Mouse (Mus musculus): ENCODE results near the gene Cers2. TPM values are rescaled to one million over a fixed set of nuclear protein-coding genes. Genes with fewer than 3 reads are reported as not detected.

Gene Cers2
- total and polyA plus RNA-seq, 3 experiments: 134 to 357 (median 307) TPM

DNA sequence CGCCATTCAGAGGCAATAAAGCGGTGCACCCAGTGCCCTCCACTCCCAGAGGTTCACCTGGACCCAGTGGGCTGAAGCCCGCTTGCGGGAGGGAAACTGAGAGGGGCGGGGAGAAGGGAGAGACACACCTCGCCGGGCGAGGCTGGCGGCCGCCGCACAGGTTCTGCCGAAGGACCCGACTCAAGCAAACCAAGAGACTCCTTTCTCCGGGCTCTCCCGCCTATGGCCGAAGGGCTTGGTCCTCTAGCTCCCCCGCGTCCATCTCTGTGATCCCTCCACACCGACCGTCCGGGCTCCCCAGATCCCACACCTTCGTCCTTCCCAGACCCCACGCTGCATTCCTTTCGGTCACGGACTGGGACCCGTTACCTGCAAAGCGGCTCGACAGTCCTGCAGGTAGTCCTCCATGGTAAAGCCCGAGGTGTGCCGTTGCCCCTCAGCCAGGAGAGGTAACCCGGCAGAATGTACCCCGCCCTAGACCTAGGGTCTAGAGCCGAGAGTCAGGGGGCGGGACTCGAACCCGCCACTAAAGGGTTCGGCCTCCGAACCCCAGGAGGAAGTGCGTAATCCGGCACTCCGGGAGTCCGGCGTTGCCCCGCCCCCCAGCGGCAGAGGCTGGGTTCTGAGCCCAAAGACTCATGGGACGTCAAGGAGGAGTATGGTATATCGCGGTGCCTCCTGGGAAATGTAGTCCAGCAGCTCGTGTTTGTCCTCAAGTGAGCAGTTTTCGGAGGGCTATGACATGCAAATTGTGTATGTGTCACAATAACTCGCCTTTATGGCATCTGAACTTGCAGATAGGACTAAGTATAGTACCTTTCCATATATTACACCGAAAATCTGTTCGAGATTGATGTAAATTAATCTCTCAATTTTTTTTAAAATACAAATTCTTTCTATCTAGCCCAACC, 33.1 kb upstream of the Cers2 start, which contains the start of the genes Mindy1 and Prune1:
Gene Mindy1, plus strand, starts transcription at position 130 of the 911 bp plus-strand sequence.
Gene Prune1, minus strand, starts transcription at position 861 of the 911 bp plus-strand sequence.
- peak within 1 kb of the TSS; percentile 77 to 86 for H3K4me3 ChIP-seq (ENCODE audit: control insufficient read depth in 1 of 2, insufficient read depth in 1 of 2, low read depth in 2 of 2, low read length in 2 of 2)
- peak within 1 kb of the TSS; percentile 89 for H3K27ac ChIP-seq (ENCODE audit: control insufficient read depth, low read depth, low read length)
- peaks cover 0 to 54% of the 10 kb centered on the region in 2 experiments; a peak in 2 of 4 replicates for H3K36me3 ChIP-seq (ENCODE audit: control insufficient read depth in 1 of 2, insufficient read depth in 2 of 2, low read length in 2 of 2)
- TF ChIP-seq CHD1 (IDR thresholded peaks at IDR 0.05; ENCODE audit: low read depth, low read length) (no peak), TBP (IDR thresholded peaks at IDR 0.05; ENCODE audit: low read depth, low read length) (peak; percentile 92), POLR2A (IDR thresholded peaks at IDR 0.05; ENCODE audit: control insufficient read depth in 1 of 2, insufficient read depth in 1 of 2, low read depth in 1 of 2, low read length in 2 of 2, poor library complexity in 1 of 2) (peak in 1 of 2 experiments; percentile 83; a peak in 2 of 4 replicates)
- H3K4me1 ChIP-seq (ENCODE audit: control insufficient read depth in 1 of 2, insufficient read depth in 2 of 2, low read length in 2 of 2): peaks cover 30 to 55% of the 10 kb centered on the region in 2 experiments
- H3K9ac ChIP-seq (ENCODE audit: control insufficient read depth, low read depth, low read length, poor library complexity, severe bottlenecking): peak within 1 kb of the TSS; percentile 80
- peaks cover 39% of the 10 kb centered on the region for H3K79me2 ChIP-seq (ENCODE audit: control insufficient read depth, insufficient read depth, low read length, poor library complexity)
- H3K27me3 ChIP-seq (ENCODE audit: control insufficient read depth in 1 of 2, insufficient read depth in 2 of 2, low read length in 2 of 2): no peaks in the 10 kb centered on the region
- H3K9me3 ChIP-seq (replicated peaks; ENCODE audit: insufficient read depth, low read length): no peaks in the 10 kb centered on the region
- DNase-seq (ENCODE audit: low read depth, low spot score): peak; percentile 100

DNA sequence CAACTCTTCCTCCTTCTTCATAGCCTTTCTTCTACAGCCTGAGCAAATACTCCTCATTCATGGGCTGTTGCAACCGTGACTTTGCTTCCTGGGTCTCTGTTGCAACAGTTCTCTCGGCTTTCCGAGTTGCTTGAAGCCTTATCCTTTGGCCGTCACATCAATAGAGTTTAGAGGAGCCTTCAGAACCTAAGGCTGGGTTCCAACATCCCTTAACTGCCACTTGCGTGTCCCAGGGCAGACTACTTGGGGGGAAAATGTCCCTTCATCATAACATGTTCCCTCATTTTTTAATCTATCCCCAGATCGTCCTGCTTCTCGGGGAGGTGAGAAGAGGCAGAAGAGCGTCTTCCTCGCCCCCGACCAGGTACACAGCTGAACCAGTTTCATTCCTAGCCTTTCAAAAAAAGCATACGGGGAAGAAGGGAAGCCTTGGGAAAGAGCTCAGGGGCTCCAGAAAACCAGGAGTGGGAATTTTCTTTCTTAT, 32.2 kb upstream of the Cers2 start:
- peak; percentile 0; the same call in 1 of the 2 replicates for TF ChIP-seq GATA1 (IDR thresholded peaks at IDR 0.05; ENCODE audit: low read depth, low read length)
- peak; percentile 96 for TF ChIP-seq TBP (IDR thresholded peaks at IDR 0.05; ENCODE audit: low read depth, low read length)
- TF ChIP-seq RCOR1 (IDR thresholded peaks at IDR 0.05; ENCODE audit: low read depth, low read length): no peak
- no peak for TF ChIP-seq CHD2 (IDR thresholded peaks at IDR 0.05; ENCODE audit: low read length)
- no peak for TF ChIP-seq NRF1 (IDR thresholded peaks at IDR 0.05; ENCODE audit: insufficient read depth, low read depth, low read length, poor library complexity, severe bottlenecking)
- TF ChIP-seq SMC3 (IDR thresholded peaks at IDR 0.05; ENCODE audit: low read depth, low read length): no peak
- TF ChIP-seq TCF12 (IDR thresholded peaks at IDR 0.05; ENCODE audit: low read depth, low read length): no peak
- no peak for TF ChIP-seq ZKSCAN1 (IDR thresholded peaks at IDR 0.05; ENCODE audit: low read depth, low read length)
- no peak for TF ChIP-seq RAD21 (IDR thresholded peaks at IDR 0.05; ENCODE audit: low read depth, low read length)
- peak; percentile 14; the same call in 1 of the 2 replicates for TF ChIP-seq POLR2AphosphoS5 (IDR thresholded peaks at IDR 0.05; ENCODE audit: borderline replicate concordance, low read depth, low read length)
- no peak for TF ChIP-seq ZC3H11A (IDR thresholded peaks at IDR 0.05; ENCODE audit: low read depth, low read length)
- no peak for TF ChIP-seq JUND (IDR thresholded peaks at IDR 0.05; ENCODE audit: low read depth, low read length)
- TF ChIP-seq USF1 (IDR thresholded peaks at IDR 0.05; ENCODE audit: low read depth, low read length): no peak
- TF ChIP-seq ELF1 (IDR thresholded peaks at IDR 0.05; ENCODE audit: low read depth, low read length): no peak
- no peak for TF ChIP-seq MAZ (IDR thresholded peaks at IDR 0.05; ENCODE audit: low read depth, low read length)
- H3K4me1 ChIP-seq (ENCODE audit: control insufficient read depth in 1 of 2, insufficient read depth in 2 of 2, low read length in 2 of 2): peaks cover 28 to 54% of the 10 kb centered on the region in 2 experiments
- peak; percentile 92 for DNase-seq (ENCODE audit: low read depth, low spot score)

More for the DNA sequence above, 32.2 kb upstream of the Cers2 start:
- H3K9ac ChIP-seq (ENCODE audit: control insufficient read depth, low read depth, low read length, poor library complexity, severe bottlenecking): peak overlapping the region; percentile 80
- peak overlapping the region; percentile 77 to 86 for H3K4me3 ChIP-seq (ENCODE audit: control insufficient read depth in 1 of 2, insufficient read depth in 1 of 2, low read depth in 2 of 2, low read length in 2 of 2)
- H3K36me3 ChIP-seq (ENCODE audit: control insufficient read depth in 1 of 2, insufficient read depth in 2 of 2, low read length in 2 of 2): peaks cover 0 to 53% of the 10 kb centered on the region in 2 experiments; a peak in 3 of 4 replicates
- H3K27me3 ChIP-seq (ENCODE audit: control insufficient read depth in 1 of 2, insufficient read depth in 2 of 2, low read length in 2 of 2): no peaks in the 10 kb centered on the region
- H3K79me2 ChIP-seq (ENCODE audit: control insufficient read depth, insufficient read depth, low read length, poor library complexity): peaks cover 47% of the 10 kb centered on the region
- H3K9me3 ChIP-seq (replicated peaks; ENCODE audit: insufficient read depth, low read length): no peaks in the 10 kb centered on the region
- peak overlapping the region; percentile 89 for H3K27ac ChIP-seq (ENCODE audit: control insufficient read depth, low read depth, low read length)
